Mouse (Mus musculus): ENCODE data around the gene Otog. TPM values are rescaled to one million over a fixed set of nuclear protein-coding genes. Genes with fewer than 3 reads are reported as not detected.

Otog gene
- polyA plus RNA-seq, 1 experiment from 2014 or later, result 0.08 TPM

GRCm38 (mm10) chr7:46282276-46282675 is 41.5 kb downstream of the Otog start:
- 60% methylated on average over 7 of the region's 7 CpGs for WGBS

GRCm38 (mm10) chr7:46283681-46284080 is 42.9 kb downstream of the Otog start:
- Histone ChIP-seq H3K9ac (no peak overlapping the region), H3K9me3 (no peaks in the 10 kb centered on the region), H3K27ac (no peak overlapping the region), H3K36me3 (no peaks in the 10 kb centered on the region), H3K4me2 (no peak overlapping the region), H3K4me1 (no peaks in the 10 kb centered on the region), H3K27me3 (peaks cover 3% of the 10 kb centered on the region; the same call in 1 of the 2 replicates), H3K4me3 (no peak overlapping the region)
- no peak for ATAC-seq (ENCODE audit: insufficient number of reproducible peaks, insufficient read depth, low FRiP score, low TSS enrichment, low read depth)
- 78% methylated on average over 10 of the region's 10 CpGs for WGBS

More at GRCm38 (mm10) chr7:46282276-46282675, 41.5 kb downstream of the Otog start:
- Histone ChIP-seq H3K36me3 (no peaks in the 10 kb centered on the region), H3K4me1 (no peaks in the 10 kb centered on the region), H3K4me2 (no peak overlapping the region), H3K9ac (no peak overlapping the region), H3K9me3 (no peaks in the 10 kb centered on the region), H3K27ac (no peak overlapping the region), H3K27me3 (peaks cover 3% of the 10 kb centered on the region; the same call in 1 of the 2 replicates), H3K4me3 (no peak overlapping the region)
- no peak for ATAC-seq (ENCODE audit: insufficient number of reproducible peaks, insufficient read depth, low FRiP score, low TSS enrichment, low read depth)

GRCm38 (mm10) chr7:46285161-46285839 is 44.5 kb downstream of the Otog start:
- H3K4me1 ChIP-seq, result no peaks in the 10 kb centered on the region
- H3K4me3 ChIP-seq, result no peak overlapping the region
- no peaks in the 10 kb centered on the region for H3K36me3 ChIP-seq
- no peak for ATAC-seq (ENCODE audit: insufficient number of reproducible peaks, insufficient read depth, low FRiP score, low TSS enrichment, low read depth)
- no peak overlapping the region for H3K9ac ChIP-seq
- no peak overlapping the region for H3K27ac ChIP-seq
- H3K9me3 ChIP-seq, result no peaks in the 10 kb centered on the region
- peaks cover 3% of the 10 kb centered on the region; the same call in 1 of the 2 replicates for H3K27me3 ChIP-seq
- 80% methylated on average over 12 of the region's 12 CpGs for WGBS
- H3K4me2 ChIP-seq, result no peak overlapping the region

- no peak for ATAC-seq (ENCODE audit: insufficient number of reproducible peaks, insufficient read depth, low FRiP score, low TSS enrichment, low read depth)
- peaks cover 3% of the 10 kb centered on the region; the same call in 1 of the 2 replicates for H3K27me3 ChIP-seq
- H3K4me3 ChIP-seq, result no peak overlapping the region
- WGBS, result 88% methylated on average over 4 of the region's 4 CpGs
- no peaks in the 10 kb centered on the region for H3K9me3 ChIP-seq
- H3K27ac ChIP-seq, result no peak overlapping the region
- H3K9ac ChIP-seq, result no peak overlapping the region
- H3K4me2 ChIP-seq, result no peak overlapping the region
- no peaks in the 10 kb centered on the region for H3K36me3 ChIP-seq
- H3K4me1 ChIP-seq, result no peaks in the 10 kb centered on the region
These were observed 45.6 kb downstream of the Otog start for GRCm38 (mm10) chr7:46286391-46286790.

GRCm38 (mm10) chr7:46287051-46287450 is 46.3 kb downstream of the Otog start:
- Histone ChIP-seq H3K4me3 (no peak overlapping the region), H3K9ac (no peak overlapping the region), H3K36me3 (no peaks in the 10 kb centered on the region), H3K9me3 (no peaks in the 10 kb centered on the region), H3K27ac (no peak overlapping the region), H3K27me3 (peaks cover 3% of the 10 kb centered on the region; the same call in 1 of the 2 replicates), H3K4me1 (no peaks in the 10 kb centered on the region), H3K4me2 (no peak overlapping the region)
- ATAC-seq (ENCODE audit: insufficient number of reproducible peaks, insufficient read depth, low FRiP score, low TSS enrichment, low read depth), result no peak
- WGBS, result 20% methylated on average over 8 of the region's 8 CpGs

GRCm38 (mm10) chr7:46296330-46296729 is 55.5 kb downstream of the Otog start:
- no peaks in the 10 kb centered on the region for H3K27me3 ChIP-seq
- H3K4me2 ChIP-seq, result no peak overlapping the region
- no peaks in the 10 kb centered on the region for H3K9me3 ChIP-seq
- H3K36me3 ChIP-seq, result no peaks in the 10 kb centered on the region
- no peak overlapping the region for H3K27ac ChIP-seq
- WGBS, result 19% methylated on average over 6 of the region's 6 CpGs
- H3K9ac ChIP-seq, result no peak overlapping the region
- ATAC-seq (ENCODE audit: insufficient number of reproducible peaks, insufficient read depth, low FRiP score, low TSS enrichment, low read depth), result no peak
- H3K4me3 ChIP-seq, result no peak overlapping the region
- no peaks in the 10 kb centered on the region for H3K4me1 ChIP-seq

GRCm38 (mm10) chr7:46301031-46301632 is 60.3 kb downstream of the Otog start:
- Histone ChIP-seq H3K36me3 (no peaks in the 10 kb centered on the region), H3K4me1 (no peaks in the 10 kb centered on the region), H3K9me3 (no peaks in the 10 kb centered on the region), H3K27ac (no peak overlapping the region), H3K27me3 (peaks cover 9% of the 10 kb centered on the region), H3K4me2 (no peak overlapping the region), H3K9ac (no peak overlapping the region), H3K4me3 (no peak overlapping the region)
- ATAC-seq (ENCODE audit: insufficient number of reproducible peaks, insufficient read depth, low FRiP score, low TSS enrichment, low read depth), result no peak
- WGBS, result 77% methylated on average over 12 of the region's 12 CpGs

GRCm38 (mm10) chr7:46313486-46313885 is 72.7 kb downstream of the Otog start:
- Histone ChIP-seq H3K27ac (no peak overlapping the region), H3K36me3 (no peaks in the 10 kb centered on the region), H3K4me3 (no peak overlapping the region), H3K9me3 (no peaks in the 10 kb centered on the region), H3K27me3 (no peaks in the 10 kb centered on the region), H3K4me2 (no peak overlapping the region), H3K4me1 (peaks cover 12% of the 10 kb centered on the region), H3K9ac (no peak overlapping the region)
- WGBS, result 27% methylated on average over 6 of the region's 6 CpGs
- no peak for ATAC-seq (ENCODE audit: insufficient number of reproducible peaks, insufficient read depth, low FRiP score, low TSS enrichment, low read depth)

- H3K36me3 ChIP-seq, result no peaks in the 10 kb centered on the region
- ATAC-seq (ENCODE audit: insufficient number of reproducible peaks, insufficient read depth, low FRiP score, low TSS enrichment, low read depth), result no peak
- 29% methylated on average over 3 of the region's 6 CpGs for WGBS
These were observed 73.6 kb downstream of the Otog start for GRCm38 (mm10) chr7:46314220-46315009.

GRCm38 (mm10) chr7:46315692-46316091 is 74.9 kb downstream of the Otog start:
- Histone ChIP-seq H3K4me2 (no peak overlapping the region), H3K4me3 (no peak overlapping the region), H3K27ac (no peak overlapping the region), H3K4me1 (peaks cover 12% of the 10 kb centered on the region), H3K27me3 (no peaks in the 10 kb centered on the region), H3K9me3 (no peaks in the 10 kb centered on the region), H3K9ac (no peak overlapping the region), H3K36me3 (no peaks in the 10 kb centered on the region)
- WGBS, result 70% methylated on average over 4 of the region's 4 CpGs
- ATAC-seq (ENCODE audit: insufficient number of reproducible peaks, insufficient read depth, low FRiP score, low TSS enrichment, low read depth), result no peak

More at GRCm38 (mm10) chr7:46314220-46315009, 73.6 kb downstream of the Otog start:
- Histone ChIP-seq H3K4me2 (no peak overlapping the region), H3K4me1 (peaks cover 12% of the 10 kb centered on the region), H3K27me3 (no peaks in the 10 kb centered on the region), H3K9me3 (no peaks in the 10 kb centered on the region), H3K4me3 (no peak overlapping the region), H3K9ac (no peak overlapping the region), H3K27ac (no peak overlapping the region)

- ATAC-seq (ENCODE audit: insufficient number of reproducible peaks, insufficient read depth, low FRiP score, low TSS enrichment, low read depth), result no peak
- Histone ChIP-seq H3K36me3 (no peaks in the 10 kb centered on the region), H3K4me3 (no peak overlapping the region), H3K9me3 (no peaks in the 10 kb centered on the region), H3K27me3 (no peaks in the 10 kb centered on the region), H3K9ac (peak overlapping the region; percentile 28; the same call in 1 of the 2 replicates), H3K4me1 (peaks cover 12% of the 10 kb centered on the region), H3K4me2 (no peak overlapping the region), H3K27ac (no peak overlapping the region)
- WGBS, result 7% methylated on average over 7 of the region's 7 CpGs
These were observed 76.2 kb downstream of the Otog start for GRCm38 (mm10) chr7:46316948-46317347.
